Mouse (Mus musculus) gastrocnemius, postnatal 25 days (tissue): ENCODE results near the gene Lgi4. TPM values are rescaled to one million over a fixed set of nuclear protein-coding genes. Genes with fewer than 3 reads are reported as not detected.
A peak's percentile ranks its signal among the peaks of the same experiment; 100 is the strongest.

ENCODE experiments used
- DNase-seq: peaks from one replicate; pipeline ENCODE4 v3.0.0; 2022
- microRNA-seq, 2 experiments: library from miRNA; unstranded; fragments of <30 nt; microRNA quantifications; one replicate each; pipeline ENCODE4 v1.2.0; 2021; ENCODE audit warnings: borderline replicate concordance in 2 of 2
- total RNA-seq, 2 experiments: library from RNA; stranded (reverse); gene quantifications; 1 replicate in 1 of 2; 2 replicates in 1 of 2; pipeline ENCODE4 v1.2.3; 2021

The Lgi4 gene
- total RNA-seq, 2 experiments from 2014 or later: 4.1 to 5.4 TPM

- DNase-seq: peak; percentile 48
These were observed 46.1 kb downstream of the Lgi4 start for GRCm38 (mm10) chr7:31105061-31105768.

DNA sequence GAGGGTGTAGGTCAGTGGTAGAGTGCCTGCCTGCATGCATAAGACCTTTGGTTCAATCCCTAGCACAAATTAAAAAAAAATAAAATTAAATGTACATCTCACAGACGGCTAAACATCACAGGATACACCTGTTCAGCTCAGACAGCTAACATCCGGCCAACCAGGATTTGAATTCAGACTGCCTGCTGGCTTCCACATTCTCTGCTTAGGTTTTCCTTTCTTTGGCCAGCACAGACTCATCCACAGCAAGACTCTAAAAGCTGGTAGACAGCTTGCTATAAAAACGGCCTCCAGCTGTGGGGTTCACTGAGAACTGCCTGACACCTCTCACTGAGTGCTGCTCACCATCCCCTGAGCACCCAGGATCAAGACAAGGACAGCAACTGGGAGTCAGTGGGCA lies 47.0 kb downstream of the Lgi4 start:
- DNase-seq: no peak

- DNase-seq: no peak
These were observed 48.6 kb downstream of the Lgi4 start for GRCm38 (mm10) chr7:31107781-31108180.

- peak; percentile 65 for DNase-seq
These were observed 49.9 kb downstream of the Lgi4 start for GRCm38 (mm10) chr7:31109091-31109490.

GRCm38 (mm10) chr7:31109796-31110195 lies 50.7 kb downstream of the Lgi4 start:
- DNase-seq: no peak

GRCm38 (mm10) chr7:31110861-31111385 lies 51.8 kb downstream of the Lgi4 start:
- DNase-seq: no peak

DNA sequence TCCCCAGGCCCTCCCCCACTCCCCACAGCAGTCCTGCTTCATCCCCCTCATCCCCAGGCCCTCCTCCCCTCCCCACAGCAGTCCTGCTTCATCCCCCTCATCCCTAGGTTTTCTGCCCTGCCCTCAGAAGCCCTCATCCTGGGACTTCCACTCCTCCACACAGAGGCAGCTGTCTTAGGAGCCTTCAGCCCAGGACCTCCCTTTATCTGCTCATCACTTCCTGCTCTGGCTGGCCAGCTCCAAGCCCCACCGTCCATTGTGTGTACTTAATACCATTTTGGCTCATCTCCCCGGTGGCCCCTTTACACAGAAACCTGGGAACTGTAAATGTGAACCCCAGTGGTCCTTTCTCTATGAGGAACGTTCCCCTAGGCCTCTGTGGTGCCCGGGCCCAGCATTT lies 52.9 kb downstream of the Lgi4 start:
- DNase-seq: no peak

- no peak for DNase-seq
These were observed 54.7 kb downstream of the Lgi4 start for GRCm38 (mm10) chr7:31113800-31114199.

DNA sequence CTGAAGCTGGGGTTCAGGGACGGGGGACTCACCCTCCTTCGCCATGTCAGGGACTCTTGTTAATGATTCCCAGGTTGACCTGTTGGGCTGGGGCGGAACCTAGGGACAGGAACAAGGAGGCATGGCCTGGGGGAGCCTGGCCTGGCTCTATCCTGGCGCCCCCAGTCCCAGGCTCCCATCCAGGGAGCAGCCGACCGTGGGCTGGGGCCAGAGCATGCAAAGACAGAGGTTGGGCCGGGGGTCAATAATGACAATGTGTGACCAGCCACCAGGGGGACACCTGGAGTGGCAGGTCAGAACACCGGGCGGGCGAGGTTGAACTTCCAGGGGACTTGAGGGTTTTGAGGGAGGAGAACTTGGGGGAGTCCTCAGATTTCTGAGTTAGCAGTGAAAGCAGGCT lies 55.5 kb downstream of the Lgi4 start:
- no peak for DNase-seq

DNA sequence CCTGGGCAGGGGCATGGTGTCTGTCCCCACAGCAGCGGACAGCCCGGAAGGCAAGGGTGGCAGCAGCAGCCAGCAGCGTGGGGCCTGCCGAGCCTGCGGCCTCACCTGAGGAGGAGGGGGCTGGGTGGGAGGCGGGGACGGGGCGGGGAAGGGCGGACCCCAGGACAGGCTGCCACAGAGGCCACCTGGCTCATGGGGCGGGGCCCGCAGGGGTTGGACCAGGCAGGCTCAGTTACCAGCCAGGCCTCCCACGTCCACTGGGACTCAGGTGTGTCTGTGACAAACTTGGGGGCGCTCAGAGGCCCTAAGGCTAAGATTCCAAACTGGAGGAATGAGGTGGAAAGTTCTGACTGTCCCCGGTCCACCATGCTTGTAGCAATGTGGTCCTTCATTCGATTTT lies 56.0 kb downstream of the Lgi4 start, which contains the start of gene Hpn:
TSS of gene Hpn (minus strand) at position 109 of the 400 bp plus-strand sequence.
- no peak for DNase-seq

- DNase-seq: peak; percentile 85
These were observed 56.5 kb downstream of the Lgi4 start for GRCm38 (mm10) chr7:31115587-31116043.

DNA sequence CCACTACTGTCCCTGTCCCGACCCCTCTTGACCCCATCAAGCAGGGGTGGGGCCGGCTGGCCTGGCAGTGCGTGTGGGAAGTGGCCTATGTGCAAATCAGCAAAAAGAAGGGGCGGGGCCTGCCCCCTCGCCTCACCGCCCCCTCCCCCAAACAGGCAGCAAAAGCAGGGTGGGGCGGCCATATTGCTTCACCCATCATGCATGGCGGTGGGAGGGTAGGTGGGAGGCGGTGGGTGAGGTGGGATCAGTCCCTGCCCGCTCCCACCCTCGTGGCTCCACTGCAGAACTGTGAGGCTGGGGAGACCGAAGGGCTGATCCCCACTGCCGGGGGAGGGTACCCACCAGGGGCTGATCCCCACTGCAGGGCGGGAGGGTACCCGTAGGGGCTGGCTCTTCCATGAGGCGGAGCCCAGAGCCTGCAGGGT lies 57.6 kb downstream of the Lgi4 start:
- peak; percentile 36 for DNase-seq

DNA sequence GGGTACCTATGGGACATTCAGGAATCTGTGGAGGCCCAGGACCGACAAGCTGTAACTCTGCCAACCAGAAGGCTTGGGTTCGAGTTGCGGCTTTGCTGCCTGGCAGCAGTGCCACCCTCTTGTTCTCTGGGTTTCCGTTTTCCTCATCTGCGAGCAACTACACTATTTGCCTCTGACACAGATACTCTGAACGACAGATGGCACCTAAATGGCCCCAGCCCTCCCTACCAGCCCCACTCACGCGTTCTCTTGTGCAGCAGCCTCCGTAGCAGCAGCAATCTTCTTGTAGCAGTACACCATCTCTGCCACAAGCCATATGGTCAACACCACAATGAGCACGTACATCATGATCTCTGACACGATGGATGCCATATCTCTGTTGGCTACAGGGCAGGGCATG lies 58.3 kb downstream of the Lgi4 start:
- DNase-seq: no peak

DNA sequence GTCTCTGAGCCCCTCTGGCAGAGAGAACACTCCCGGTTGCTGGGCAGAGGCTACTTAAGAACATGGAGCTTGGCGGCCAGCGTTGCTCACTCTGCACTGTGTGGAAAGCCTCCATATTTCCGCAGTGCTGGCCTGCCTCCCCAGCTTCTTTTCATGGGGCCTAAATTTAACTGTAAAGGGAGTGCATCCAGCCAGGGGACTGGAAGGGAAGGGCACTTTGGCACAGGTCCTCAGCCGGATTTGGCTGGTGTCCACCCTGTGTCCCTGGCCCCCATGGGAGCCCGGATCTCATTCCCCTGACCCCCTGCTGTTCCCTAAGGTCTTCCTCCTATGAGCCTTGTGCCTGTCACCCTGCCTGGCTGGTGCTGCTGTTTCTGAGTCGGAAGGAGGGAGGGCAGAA lies 59.3 kb downstream of the Lgi4 start:
- DNase-seq: peak; percentile 84

GRCm38 (mm10) chr7:31119556-31119955 lies 60.4 kb downstream of the Lgi4 start:
- DNase-seq: no peak

Small RNAs within 50 kb of the gene (microRNA-seq; reads per million reads assigned to microRNA genes)
- 0 reads per million in 2 experiments for gene Mir7050

Other genes with a start within 250 kb of the Lgi4 start
- gene Ffar2, start 235.6 kb upstream of the Lgi4 start, total RNA-seq: 1 to 10 TPM in 1 of 2 experiments, not detected in 1; 2.4 TPM
- gene Ffar3, start 203.2 kb upstream of the Lgi4 start, total RNA-seq: not detected
- not detected for gene Ffar1, start 197.8 kb upstream of the Lgi4 start, total RNA-seq
- under 1 TPM; 0.13 to 0.23 TPM for gene Cd22, start 179.0 kb upstream of the Lgi4 start, total RNA-seq
- gene Mag, start 144.5 kb upstream of the Lgi4 start, total RNA-seq: 1 to 10 TPM; 1.1 to 1.8 TPM
- not detected for gene Hamp2, start 134.7 kb upstream of the Lgi4 start, total RNA-seq
- gene Hamp, start 115.3 kb upstream of the Lgi4 start, total RNA-seq: not detected
- gene Usf2, start 102.5 kb upstream of the Lgi4 start, total RNA-seq: 10 to 100 TPM; 69.6 to 85.0 TPM
- gene Lsr, start 85.9 kb upstream of the Lgi4 start, total RNA-seq: 1 to 10 TPM in 1 of 2 experiments, under 1 TPM in 1; 0.69 to 1.1 TPM
- not detected for gene Fam187b, start 85.6 kb upstream of the Lgi4 start, total RNA-seq
- 10 to 100 TPM in 1 of 2 experiments, 1 to 10 TPM in 1; 9.5 to 13.6 TPM for gene Fxyd5, start 16.9 kb upstream of the Lgi4 start, total RNA-seq
- gene Fxyd7, start 7.9 kb upstream of the Lgi4 start, total RNA-seq: 1 to 10 TPM; 1.9 to 2.1 TPM
- gene Fxyd1, start 2.1 kb upstream of the Lgi4 start, total RNA-seq: 1,000 to 10,000 TPM; 1,050 to 1,262 TPM
- gene Fxyd3, start 17.4 kb downstream of the Lgi4 start, total RNA-seq: 1 to 10 TPM; 1.7 to 3.2 TPM
- gene Hpn, start 55.9 kb downstream of the Lgi4 start, total RNA-seq: 10 to 100 TPM; 15.5 to 17.3 TPM
- 100 to 1,000 TPM; 787 to 821 TPM for gene Scn1b, start 67.7 kb downstream of the Lgi4 start, total RNA-seq
- gene Gramd1a, start 96.6 kb downstream of the Lgi4 start, total RNA-seq: 10 to 100 TPM; 40.5 to 41.2 TPM
- gene Scgb2b2, start 231.2 kb downstream of the Lgi4 start, total RNA-seq: not detected
- gene Scgb1b2, start 232.5 kb downstream of the Lgi4 start, total RNA-seq: not detected